Mouse (Mus musculus): ENCODE measurements at regions not wholly inside any gene's neighbourhood (a gene's known extent, or its start where the extent isn't known, plus 50 kb on each side); places are given as distances from the start of the nearest gene placed in this dataset.

GRCm38 (mm10) chr5:42687176-42687575, 545.8 kb upstream of the Cpeb2 start:
- H3K9ac ChIP-seq (ENCODE audit: low read depth, low read length, severe bottlenecking): no peak overlapping the region
- H3K9me3 ChIP-seq (ENCODE audit: control insufficient read depth, low read length): no peaks in the 10 kb centered on the region
- DNase-seq (ENCODE audit: low spot score): no peak
- TF ChIP-seq POLR2A (IDR thresholded peaks at IDR 0.05; ENCODE audit: borderline replicate concordance, extremely low read depth, insufficient read depth, insufficient read length): no peak
- H3K4me3 ChIP-seq (replicated peaks; ENCODE audit: low read length): no peak overlapping the region
- no peak for ATAC-seq (ENCODE audit: low FRiP score, low read depth)
- no peaks in the 10 kb centered on the region for H3K27me3 ChIP-seq (ENCODE audit: control insufficient read depth, insufficient read depth, low read length)
- no peaks in the 10 kb centered on the region for H3K4me1 ChIP-seq (ENCODE audit: control insufficient read depth, insufficient read depth, low read length)
- no peak overlapping the region for H3K27ac ChIP-seq (replicated peaks; ENCODE audit: low read depth, low read length)
- no peak overlapping the region for H3K4me2 ChIP-seq (replicated peaks; ENCODE audit: low read depth, low read length, severe bottlenecking)
- H3K36me3 ChIP-seq (ENCODE audit: control insufficient read depth, insufficient read depth, low read length): no peaks in the 10 kb centered on the region
